Mouse (Mus musculus): ENCODE results near the gene Arhgef38.

Arhgef38 gene

DNA sequence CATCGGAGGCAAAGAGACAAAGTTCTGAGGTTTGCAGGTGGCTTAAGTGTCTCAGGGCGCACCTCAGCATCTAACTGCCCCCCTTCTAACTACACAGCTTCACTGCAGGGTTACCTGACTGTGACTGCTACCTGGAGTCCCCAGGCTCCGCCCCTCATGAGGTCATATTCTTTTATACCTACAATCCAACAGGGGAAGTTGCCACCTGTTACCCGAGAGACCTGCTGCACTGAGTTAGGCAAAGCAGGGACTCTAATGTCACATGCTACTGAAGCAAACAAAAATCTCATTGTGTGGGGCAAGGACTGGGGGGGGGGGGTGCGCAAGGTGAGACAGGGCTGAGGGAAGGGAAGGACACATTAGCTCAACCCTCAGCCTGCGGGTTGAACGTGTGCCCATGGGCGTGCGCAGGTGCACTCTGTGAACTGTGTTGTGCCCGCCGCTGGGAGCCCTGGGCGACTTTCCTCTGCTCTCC lies at the start of gene Arhgef38:
TSS of gene Arhgef38 (minus strand) at position 129 of the 475 bp plus-strand sequence.
- no peak for DNase-seq

DNA sequence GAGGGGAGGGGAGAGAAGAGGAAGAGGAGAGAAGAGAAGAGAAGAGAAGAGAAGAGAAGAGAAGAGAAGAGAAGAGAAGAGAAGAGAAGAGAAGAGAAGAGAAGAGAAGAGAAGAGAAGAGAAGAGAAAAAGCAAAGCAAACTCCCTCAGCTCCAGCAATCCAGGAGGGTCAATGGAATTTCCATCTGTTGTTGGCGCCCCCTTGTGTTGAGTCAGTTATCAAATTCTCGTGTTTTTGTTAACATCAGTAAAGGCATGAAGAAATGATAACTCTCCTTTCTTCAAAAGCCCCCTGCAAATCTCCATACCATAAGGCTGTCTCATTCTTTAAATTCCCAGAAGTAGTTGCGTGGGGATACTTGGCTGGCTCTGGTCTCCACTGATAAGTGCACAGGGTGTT lies 37.1 kb upstream of the Arhgef38 start:
- DNase-seq: peak; percentile 91

DNA sequence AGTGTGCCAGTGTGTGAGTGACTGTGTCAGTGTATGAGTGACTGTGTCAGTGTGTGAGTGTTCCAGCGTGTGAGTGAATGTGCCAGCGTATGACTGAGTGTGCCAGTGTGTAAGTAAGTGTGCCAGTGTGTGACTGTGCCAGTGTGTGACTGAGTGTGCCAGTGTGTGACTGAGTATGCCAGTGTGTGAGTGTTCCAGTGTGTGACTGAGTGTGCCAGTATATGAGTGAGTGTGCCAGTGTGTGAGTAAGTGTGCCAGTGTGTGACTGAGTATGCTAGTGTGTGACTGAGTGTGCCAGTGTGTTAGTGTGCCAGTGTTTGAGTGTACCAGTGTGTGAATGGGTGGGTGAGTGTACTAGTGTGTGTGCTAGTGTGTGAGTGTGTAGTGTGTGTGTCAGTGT lies 24.1 kb upstream of the Arhgef38 start:
- no peak for DNase-seq

DNA sequence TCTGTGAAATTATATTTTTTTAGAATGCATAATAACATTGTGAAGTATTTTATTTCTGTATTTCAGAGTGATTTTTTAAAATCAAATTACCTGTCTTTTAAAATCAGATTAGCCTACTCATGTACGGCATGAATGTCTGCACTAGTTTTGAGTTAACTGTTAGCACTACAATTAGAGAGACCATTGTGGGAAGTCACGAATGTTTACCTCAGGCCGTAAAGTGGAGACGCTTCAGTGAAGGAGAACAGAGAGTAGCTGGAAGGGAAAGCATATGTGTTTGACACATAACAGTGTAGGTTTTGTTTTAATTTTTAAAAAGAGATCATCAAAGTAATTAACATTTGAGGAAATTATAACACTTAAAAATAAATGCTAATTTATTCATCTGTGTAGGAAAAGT lies 21.1 kb upstream of the Arhgef38 start:
- DNase-seq: no peak

DNA sequence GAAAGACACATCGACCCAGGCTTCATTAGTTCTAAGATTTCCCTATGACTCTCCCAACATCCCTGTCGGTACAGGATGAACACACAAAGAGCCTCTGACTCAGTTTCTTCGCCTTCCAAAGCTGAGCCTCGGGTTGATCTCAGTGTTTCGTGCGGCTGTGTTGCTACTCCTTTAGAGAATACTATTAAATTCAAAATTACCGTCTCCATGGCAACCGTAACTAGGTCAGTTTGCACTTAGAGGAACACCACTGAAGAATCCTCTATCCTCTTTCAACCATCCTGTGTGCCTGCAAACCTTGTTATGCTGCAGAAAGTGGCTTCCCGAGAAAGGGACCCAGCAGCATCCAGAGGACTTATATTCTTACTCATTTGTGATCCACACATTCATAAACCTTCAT lies 9.3 kb upstream of the Arhgef38 start:
- peak; percentile 6 for DNase-seq

DNA sequence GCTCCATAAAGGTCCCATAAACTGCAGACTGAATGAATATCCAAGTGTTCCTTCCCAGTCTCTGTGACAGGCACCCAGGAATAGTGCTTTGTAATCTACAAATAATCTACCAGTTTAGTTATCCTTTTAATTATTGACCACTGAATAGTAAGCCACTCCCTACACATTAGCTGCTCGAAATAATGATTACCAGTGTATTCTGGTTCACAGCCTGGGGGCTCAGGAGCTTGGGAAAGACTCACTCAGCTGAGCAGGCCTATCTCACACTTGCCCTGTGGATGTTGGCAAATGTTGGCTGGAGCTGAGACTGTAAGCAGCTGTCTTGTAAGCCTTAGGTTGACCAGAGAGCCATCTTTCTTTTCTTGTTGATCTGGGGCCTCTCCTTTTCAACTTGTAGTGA lies 7.2 kb upstream of the Arhgef38 start:
- DNase-seq: no peak

DNA sequence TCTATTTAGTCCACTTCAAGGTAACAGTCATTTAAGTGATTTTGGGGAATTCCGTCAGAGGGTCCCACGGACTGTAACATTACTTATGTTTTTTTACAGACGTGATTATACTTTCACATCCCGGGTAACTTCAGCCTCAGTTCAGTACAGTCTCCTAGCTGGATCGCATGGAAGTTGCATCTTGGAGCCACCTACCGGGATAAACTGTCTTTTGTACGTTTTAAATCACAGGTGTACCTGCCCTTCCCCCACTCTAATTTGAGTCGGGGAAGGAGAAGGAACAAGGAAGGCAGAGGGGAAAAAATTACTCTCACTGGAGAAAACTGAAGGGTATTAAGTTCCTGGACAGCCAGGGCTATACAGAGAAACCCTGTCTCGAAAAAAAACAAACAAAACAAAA lies 756 bp downstream of the Arhgef38 start:
- no peak for DNase-seq

DNA sequence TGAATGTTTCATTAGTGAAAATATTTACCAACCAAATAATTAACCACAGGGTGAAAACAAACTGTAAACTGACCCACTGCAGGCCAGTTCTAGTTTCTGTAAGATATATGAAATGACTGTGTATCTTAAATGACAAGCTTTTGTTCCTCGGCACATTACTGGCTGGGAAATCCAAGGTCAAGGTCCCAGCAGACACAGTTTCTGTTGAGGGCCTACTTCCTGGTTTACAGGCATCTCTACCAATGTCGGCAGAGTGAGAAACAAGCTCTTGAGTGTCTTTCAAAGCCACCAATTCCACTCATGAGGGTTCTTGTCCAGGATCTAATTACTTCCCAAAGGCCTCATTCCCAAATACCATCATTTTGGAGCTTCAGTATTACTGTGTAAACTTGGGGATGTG lies 4.3 kb downstream of the Arhgef38 start:
- DNase-seq: no peak

DNA sequence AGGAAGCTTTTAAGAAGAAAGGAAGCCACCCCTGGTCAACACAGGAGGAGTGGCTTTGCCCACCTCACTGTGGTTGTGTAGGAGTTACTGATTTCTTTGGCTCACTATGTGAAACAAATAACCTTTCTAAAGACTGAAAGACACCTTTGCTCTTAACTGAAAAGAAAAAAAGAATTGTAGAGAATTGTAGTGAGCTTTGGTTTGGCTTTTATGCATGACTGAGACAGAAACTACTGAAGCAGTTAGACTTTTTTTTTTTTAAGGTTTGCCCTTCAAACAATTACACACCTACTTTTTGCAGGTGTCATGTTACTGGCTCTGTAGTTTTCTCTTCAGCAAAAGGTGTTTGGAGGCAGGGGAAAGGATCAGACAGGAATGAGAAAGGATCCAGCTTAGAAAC lies 5.2 kb downstream of the Arhgef38 start:
- DNase-seq: no peak

DNA sequence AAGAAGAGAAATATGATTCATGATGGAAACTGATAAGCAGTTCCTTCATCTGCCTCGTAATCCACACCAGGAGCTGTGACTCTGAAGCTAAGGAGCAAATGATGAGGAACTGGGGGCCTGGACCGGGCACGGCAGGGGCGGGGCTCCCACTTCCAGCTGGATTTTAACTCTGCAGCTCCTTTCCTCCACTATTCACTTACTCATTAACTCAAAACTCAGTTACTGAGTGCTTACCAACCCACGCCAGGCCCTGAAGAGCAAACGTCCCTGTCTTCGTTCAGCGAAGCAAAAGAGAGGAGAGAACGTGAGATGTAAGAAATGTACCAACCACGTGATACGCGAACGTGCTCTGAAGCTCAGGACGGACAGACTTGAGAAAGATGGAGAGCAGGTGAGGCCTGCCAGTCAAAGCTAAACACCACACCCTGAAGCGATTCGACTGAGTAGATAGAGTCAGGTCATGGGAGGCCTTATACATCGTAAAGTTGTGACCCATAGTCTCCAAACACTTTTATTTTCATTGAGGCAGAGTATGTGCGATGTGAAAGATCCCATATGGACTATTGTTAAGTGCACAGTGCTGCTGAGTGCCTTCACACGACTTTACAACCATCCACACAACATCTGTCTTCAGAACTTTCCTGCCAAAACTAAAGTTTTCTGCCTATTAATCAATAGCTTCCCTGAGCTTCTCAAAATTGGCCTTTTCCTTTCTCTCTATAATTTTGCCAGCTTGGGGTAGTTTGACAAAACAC lies 7.3 kb downstream of the Arhgef38 start:
- no peak for DNase-seq

DNA sequence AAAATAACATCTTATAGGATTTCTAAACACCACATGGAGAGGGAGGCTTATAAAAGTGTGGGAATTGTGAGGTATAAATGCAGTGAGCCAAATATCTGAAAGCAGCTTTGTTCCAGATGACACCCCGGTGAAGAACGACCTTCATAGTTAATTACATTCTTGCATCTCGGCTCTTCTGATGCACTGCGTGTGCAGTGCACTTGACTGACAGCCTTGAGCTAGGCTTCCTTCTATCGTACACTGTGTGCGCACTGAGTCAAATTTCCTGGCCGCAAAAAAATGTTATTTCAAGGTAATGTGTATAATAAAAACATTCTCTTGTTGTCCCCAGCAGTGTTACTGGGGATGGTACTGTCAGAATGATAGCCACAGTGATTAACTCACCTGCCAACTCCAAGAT lies 16.2 kb downstream of the Arhgef38 start:
- no peak for DNase-seq

DNA sequence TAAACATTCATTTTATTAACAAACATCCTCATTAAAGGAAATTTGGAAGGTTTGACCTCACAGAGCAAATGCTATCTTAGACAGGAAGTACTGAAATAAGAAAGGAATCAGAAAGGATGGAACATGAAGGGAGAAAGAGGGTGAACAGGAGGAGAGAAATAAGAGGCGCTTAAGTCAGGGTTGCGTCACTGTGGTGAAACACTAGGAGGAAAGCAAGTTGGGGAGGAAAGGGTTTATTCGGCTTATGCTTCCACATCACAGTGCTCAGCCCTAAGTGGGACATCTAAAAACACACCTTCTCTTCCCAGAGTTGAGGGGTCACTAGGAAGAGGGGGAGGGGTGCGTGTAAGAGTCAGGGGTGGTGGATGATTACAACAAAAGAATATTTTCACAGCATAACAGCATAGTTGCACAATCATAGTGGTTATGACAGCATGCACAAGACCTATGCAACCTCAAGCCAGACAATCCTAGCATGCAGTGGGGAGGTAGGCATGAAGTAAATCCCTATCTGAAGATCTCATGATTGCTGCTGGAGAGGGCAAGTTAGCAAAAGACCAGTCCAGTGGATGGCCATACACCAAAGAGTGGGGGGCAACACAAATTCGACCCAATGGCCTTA lies 19.4 kb downstream of the Arhgef38 start:
- no peak for DNase-seq

DNA sequence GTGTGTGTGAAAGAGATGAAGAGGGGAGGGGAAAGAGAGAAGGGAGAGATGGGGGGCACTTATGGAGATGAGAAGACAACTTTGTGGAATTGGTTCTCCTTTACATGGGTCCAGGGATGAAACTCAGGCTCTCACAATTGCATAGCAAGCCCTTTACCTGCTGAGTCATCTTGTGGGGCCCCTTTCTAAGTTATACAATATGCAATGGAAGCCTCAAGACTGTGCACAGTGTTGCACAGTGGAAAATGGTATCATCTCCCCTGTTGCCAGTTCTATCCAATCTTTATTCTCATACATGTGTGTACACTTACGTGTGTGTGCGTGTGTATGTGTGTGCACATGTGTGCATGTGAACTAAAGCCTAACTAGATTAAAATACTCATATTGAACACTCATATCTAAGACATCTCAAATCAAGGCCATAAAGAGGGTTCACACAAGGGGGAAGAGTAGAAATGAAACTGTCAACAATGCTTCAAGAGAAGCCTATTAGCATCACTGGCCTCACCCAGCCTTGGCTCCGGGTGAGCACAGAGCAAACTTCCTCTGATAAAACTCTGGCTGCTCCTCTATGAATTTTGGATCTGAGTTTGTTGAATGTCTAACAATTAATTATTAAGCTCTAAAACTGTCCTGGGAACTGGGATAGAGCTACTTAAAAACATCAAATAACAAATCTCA lies 21.2 kb downstream of the Arhgef38 start:
- DNase-seq: no peak

DNA sequence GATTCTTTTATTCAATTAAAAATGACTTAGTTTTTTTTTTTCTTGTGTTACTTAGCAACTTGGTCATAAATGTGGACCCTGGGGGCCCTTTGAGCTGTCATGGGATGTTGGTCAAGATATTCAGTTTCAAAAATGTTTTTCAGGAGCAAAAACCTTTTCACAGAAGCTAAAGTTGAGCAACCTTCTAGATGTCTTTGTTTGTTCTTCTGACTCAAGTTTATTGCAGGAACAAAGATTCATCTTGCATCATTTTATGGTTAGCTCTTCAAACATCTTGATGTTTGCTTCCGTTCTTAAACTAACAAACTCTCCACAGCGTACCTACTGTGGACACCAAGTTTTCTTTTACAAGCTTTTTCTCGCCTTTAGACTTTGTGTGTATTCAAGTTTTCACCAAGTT lies 23.4 kb downstream of the Arhgef38 start:
- DNase-seq: no peak

DNA sequence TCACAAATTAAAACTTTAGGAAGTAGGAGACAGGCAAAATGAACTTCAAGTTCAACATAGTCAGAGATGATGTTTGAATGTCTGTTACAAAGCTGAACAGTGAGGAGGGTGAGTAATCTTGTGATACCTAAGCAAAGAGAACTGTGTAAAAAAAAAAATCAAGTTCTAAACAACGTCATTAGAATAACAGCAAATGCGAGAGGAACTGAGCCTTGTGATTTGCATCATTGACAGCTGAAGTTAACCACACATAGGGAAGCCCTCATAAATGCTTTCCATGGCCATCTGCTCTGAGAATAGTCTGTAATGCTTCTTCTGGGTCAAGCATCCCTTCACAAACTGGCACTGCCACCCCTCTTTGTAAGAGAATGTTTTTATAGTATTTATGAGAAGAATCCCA lies 31.0 kb downstream of the Arhgef38 start:
- no peak for DNase-seq

DNA sequence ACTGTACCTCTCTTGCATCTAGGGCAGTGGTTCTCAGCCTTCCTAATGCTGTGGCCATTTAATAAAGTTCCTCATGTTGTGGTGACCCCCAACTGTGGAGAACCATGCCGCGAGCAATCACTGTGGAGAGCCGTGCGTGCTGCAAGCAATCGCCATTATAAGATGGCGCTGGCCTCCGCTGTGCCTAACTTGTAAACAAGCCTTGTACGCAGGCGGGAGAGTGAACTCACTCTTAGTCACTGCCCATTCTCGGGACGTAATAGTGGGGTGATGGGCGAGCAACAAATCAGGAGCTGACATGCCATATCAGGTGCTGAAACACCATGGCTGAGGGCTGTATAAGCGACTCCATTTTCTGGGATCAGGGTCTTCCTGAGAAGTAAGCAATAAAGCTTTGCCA lies 32.6 kb downstream of the Arhgef38 start:
- no peak for DNase-seq

DNA sequence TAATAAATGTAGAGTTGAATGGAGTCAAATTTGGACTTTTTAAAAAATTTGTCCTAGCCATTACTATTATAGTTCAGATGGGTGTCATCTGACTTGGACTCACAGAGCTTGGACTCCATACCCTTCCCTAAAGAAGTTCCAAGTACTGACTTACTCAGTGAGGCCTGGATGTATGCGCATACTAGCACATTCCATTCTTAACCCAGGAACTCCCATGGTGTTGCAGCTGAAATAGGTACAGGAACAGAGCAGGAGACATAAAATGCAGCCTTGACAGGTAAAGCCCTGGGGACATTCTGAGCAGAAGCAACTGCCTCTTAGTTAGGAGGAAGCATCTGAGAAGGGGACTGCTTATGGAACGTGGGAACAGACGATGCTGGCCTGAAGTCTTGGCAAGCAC lies 45.8 kb downstream of the Arhgef38 start:
- DNase-seq: no peak

DNA sequence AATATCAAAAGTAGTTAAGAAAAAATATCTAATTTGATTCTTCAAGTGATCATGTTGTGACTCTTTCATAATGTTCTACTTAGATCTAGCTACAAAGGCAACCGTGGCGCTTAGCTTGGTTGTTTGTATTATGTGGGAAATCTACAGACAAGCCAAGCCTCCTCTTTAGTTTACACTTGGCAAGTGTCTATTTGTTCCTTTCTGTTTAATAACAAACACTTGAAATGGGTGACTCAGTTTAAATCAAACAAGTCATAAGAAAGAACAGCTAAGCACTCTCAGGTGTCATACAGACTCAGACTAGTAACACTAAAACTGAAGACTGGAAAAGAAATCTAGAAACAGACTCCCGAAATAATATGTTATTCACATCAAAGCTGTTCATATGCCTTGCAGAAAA lies 47.2 kb downstream of the Arhgef38 start:
- no peak for DNase-seq

DNA sequence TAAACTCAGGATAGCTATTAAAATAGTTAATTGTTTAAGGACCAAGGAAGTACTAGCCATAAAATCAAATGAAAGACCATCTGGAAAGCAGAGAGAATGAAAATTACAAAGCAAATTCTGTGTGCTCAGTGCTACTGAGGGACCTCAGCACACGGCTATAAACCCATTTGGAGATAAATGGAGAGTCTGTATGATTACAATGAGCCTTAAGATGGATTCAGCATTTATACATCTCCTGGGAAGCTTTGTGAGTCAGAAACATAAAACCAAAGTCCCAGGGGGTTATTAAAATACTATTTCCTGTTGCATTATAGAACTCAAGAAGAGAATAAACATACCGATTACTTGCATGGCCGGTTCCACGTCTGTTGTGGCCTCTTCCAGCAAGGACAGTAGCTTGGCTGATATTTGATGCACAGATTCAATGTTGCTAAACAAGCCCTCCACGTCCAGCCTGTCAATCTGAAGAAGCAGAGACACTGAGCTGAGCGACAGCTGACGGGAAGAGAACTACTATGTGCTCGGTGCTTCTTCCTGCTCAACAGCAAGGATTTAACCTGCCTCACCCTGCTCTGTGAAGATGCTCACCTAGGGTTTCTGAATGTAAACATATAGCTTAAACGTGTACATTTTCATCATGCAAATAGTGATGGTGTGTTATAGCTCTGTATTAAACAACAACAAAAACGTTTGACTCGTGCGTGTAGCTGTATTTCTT lies 58.6 kb downstream of the Arhgef38 start:
- no peak for DNase-seq

DNA sequence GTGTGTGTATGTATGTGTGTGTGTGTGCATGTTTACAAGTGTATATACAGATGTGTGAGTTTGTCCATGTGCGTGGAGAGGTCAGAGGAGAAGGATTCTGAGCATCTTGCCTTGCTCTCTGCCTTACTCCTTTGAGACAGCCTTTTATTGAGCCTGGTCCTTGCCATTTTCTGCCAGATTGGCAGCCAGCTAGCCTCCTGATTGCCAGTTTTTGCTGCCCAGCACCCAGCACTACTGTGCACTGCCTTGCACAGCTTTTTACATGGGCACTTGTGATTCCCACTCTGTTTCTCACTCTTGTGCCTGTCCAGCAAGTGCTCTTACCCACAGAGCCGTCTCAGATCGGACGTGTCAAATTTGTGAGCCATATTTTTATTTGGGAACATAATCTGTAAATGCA lies 62.5 kb downstream of the Arhgef38 start:
- no peak for DNase-seq

DNA sequence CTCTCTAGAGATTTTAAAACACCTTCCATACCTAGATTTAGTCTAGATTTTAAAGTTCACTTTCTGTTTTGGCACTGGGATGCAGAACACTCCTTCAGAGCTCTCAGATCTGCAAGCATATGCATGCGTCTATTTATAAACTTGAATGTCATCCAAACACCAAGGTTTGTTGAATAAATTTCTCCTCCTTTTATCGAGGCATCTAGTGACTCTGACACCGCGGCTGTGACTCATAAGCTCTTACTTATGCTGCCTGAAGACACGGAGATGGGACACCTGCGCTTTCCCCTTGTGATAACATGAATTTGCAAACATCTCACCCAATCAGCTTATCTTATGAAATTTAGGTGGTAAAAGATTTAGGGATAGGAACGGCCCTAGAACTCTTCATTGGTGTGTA lies 65.0 kb downstream of the Arhgef38 start:
- DNase-seq: peak; percentile 17

DNA sequence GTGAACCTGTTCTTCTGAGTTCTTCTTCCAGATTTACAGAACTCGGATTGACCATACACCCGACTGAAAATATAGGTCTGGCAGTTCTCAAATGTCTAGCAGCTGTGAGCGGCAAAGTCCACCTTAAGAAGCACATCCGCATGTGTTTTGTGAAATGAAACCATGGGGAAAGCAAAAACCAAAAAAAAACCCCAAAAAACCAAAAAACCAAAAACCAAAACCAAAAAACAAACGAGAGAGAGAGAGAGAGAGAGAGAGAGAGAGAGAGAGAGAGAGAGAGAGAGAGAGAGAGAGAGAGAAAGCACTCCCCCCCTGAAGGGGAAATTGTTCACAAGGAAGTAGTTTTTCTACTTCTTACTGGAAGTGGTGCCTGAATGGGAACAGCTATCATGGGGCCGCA lies 67.2 kb downstream of the Arhgef38 start:
- no peak for DNase-seq

DNA sequence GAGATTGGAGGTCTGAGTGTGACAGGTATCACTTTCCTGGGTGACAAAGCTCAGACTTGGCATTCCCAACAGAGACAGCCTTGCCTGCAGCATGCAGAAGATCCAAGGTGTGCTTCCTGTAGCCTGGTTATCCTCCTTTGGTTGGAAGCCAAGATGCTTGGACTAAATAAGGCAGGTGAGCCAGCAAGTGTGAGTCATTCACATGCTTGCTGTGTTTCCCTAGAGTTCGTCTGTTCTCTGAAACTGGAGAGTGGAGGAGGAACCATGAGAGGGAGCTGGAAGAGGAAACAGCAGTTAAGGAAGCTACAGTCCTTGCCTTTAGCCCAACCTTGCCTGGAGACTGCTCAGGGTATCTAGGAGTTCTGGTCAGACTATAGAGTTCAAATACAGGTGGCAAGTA lies 69.6 kb downstream of the Arhgef38 start:
- no peak for DNase-seq
